Mouse (Mus musculus) effector memory CD4-positive, alpha-beta T cell, adult 7 months (primary cell): ENCODE measurements around the gene 2210011C24Rik. TPM values are rescaled to one million over a fixed set of nuclear protein-coding genes. Genes with fewer than 3 reads are reported as not detected.

Source experiments
- polyA plus RNA-seq: library from polyadenylated mRNA; unstranded; fragments of 100-300 nt; shearing (Covaris generic); gene quantifications from one replicate; pipeline ENCODE4 v1.2.1, GENCODE M21; 2017

2210011C24Rik gene
- 3.5 TPM for polyA plus RNA-seq

DNA sequence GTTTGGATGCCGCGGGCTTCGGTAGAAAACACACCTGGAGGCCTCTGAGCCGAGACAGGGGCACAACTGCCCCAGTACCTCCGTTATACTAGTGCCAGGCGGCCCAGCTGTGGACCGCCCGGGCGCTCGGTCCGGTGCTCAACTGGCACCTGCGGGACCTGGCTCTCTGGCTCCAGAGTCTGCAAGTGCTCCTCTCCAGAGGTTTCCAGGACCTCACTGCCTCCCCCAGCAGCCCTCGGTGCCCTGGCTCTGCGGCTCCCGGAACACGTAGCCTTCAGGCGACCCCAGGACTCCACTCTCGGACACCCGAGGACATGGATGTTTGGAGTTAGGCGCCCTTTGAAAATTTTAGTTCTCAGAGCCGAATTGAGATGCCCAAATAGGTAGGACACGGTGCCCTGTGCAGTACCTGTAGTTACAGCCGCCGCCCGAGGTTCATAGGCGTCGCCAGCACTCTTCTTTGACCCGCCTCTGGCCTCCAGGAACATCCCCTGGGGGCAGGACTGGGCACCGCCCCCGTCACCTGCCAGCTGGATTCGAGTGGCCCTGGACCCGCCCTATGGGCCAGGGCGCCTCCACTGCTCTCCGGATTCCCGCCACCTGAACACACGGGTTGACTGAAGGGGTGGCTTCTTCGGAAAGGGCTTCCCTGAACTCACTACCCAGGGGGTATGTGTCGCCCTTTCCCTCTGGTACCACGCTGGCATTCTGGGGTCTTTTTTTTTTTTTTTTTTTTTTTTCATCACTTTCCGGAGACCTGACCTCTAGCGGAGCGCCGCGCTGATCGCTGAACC lies at the start of gene 2210011C24Rik:
TSS of gene 2210011C24Rik (minus strand) at position 467 of the 794 bp plus-strand sequence.

DNA sequence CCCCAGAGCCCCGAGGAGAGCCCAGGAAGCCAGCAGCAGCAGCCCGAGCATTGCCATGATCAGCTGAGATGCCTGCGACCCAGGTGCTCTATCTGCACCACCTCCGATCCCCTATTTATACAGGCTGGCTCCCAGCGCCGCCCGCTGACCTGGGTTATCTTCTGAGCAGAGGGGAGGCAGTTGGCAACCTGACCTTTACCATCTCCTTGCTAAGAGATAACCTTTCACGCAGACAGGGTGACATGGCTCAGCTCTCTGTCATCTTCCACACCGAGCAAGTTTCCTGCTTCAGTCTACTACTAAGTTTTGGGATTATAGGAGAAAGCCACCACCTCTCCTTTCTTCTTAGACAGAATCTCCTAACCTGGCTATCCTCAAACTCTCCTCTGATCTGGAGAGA lies 32.9 kb upstream of the 2210011C24Rik start, which contains the start of gene Rln3:
TSS of gene Rln3 (minus strand) at position 101 of the 400 bp plus-strand sequence.

DNA sequence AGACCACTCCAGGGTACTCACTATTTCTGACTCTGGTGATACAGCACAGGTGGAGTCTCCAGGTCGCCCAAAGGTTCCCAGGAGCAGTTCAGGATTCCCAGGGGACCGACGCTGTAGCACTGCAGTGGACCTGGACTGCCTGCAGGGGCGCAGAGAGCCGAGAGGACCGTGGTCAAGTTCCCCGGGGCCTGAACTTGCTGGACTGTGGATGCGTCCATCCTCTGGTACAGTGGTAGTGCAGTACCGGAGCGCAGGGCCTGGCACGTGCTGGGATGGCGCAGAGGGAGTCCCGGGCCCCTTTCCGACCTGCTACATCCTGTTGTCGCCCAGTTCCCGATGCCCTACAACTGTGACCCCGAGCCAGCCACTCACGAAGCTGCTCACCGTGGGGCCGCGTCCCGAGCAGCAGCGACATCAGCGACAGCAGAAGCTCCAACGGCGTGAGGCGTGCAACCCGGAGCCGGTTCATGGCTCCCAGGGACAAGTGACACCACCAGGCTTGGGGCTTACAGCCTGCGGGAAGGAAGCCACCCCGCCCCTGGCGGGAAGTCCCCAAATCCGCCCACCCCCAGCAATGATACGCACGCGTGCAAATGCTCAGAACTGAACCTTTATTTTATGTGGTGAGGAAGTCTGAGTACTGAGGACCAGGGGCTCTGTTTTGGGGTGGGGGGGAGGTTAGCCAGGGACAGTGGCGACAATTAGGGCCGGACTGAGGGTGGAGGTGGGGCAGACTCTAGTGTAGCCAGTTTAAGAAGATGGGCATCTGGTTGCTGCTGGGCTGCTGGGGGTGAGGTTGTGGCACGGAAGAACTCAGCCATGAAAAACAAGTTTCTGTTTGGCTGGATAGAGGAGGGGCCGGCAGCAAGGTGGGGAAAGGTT lies 30.3 kb upstream of the 2210011C24Rik start, which contains the start of gene Il27ra:
TSS of gene Il27ra (minus strand) at position 524 of the 882 bp plus-strand sequence.

DNA sequence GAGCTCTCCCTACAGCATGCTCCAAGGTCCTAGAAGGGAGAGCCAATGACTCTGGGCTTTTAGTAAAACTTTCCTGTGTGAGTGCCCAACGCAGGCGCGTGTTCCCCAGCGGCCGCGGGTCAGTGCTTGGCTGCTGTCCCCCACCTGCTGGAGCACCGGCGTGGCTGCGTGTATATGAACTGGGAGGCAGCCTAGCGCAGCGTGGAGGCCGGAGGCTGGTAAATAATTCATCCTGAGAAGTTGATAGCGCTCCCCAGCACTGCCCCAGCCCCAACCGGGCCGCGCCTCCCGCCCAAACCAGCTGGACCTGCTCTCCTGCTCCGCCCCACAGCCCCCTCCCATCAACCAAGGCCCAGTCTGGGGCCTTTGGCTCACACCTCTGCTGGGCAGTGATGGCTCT lies 9.1 kb upstream of the 2210011C24Rik start, which contains the start of gene Palm3:
TSS of gene Palm3 (plus strand) at position 376 of the 400 bp plus-strand sequence.

DNA sequence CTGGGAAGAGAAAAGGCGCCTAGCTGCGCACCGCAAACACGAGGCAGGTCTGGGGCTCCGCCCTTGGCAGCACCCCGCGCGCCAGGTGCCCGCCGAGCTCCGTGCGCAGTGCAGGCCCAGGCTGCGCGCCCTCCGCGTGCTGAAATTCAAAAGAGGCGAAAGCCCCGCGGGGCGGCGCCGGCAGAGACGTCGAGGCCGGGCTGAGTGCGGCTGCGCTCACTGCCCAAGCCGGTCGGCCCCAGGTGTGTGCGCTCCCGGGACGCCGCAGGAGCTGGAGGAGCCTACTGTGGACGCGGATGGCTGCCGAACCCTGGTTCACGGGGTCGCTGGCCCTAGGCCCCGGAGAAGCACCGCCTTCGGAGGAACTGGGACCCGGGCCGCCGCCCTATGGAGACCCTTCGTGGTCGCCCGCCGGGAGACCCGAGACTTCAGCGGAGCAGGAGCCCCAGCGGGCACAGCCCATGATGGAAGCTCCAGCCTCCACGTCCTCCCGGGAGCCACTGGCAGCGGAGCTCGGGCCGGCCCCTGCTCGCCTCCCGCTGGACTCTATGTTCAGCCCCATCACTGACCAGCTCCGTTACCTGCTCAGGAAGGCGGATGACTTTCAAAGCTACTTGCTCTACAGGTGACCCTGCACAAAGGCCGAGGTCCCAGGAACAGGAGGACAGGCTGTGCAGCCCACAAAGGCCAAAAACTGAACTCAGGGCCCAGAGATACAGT lies 10.5 kb downstream of the 2210011C24Rik start, which contains the start of gene 1700067K01Rik:
TSS of gene 1700067K01Rik (plus strand) at position 222 of the 720 bp plus-strand sequence.

DNA sequence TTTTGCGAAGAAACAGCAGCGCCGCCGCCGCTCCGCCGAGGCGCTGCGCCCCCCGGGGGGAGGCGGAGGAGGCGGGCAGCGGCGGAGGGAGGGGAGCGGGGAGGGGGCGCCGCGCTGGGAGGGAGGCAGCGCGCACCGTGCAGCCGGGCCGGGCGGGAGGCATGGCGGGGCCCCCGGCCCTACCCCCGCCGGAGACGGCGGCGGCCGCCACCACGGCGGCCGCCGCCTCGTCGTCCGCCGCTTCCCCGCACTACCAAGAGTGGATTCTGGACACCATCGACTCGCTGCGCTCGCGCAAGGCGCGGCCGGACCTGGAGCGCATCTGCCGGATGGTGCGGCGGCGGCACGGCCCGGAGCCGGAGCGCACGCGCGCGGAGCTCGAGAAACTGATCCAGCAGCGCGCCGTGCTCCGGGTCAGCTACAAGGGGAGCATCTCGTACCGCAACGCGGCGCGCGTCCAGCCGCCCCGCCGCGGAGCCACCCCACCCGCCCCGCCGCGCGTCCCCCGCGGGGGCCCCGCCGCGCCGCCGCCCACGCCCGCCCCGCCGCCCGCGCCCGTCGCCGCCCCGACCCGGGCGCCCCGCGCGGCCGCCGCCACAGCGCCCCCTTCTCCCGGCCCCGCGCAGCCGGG lies 14.3 kb downstream of the 2210011C24Rik start, which contains the start of gene Samd1:
TSS of gene Samd1 (plus strand) at position 162 of the 631 bp plus-strand sequence.

DNA sequence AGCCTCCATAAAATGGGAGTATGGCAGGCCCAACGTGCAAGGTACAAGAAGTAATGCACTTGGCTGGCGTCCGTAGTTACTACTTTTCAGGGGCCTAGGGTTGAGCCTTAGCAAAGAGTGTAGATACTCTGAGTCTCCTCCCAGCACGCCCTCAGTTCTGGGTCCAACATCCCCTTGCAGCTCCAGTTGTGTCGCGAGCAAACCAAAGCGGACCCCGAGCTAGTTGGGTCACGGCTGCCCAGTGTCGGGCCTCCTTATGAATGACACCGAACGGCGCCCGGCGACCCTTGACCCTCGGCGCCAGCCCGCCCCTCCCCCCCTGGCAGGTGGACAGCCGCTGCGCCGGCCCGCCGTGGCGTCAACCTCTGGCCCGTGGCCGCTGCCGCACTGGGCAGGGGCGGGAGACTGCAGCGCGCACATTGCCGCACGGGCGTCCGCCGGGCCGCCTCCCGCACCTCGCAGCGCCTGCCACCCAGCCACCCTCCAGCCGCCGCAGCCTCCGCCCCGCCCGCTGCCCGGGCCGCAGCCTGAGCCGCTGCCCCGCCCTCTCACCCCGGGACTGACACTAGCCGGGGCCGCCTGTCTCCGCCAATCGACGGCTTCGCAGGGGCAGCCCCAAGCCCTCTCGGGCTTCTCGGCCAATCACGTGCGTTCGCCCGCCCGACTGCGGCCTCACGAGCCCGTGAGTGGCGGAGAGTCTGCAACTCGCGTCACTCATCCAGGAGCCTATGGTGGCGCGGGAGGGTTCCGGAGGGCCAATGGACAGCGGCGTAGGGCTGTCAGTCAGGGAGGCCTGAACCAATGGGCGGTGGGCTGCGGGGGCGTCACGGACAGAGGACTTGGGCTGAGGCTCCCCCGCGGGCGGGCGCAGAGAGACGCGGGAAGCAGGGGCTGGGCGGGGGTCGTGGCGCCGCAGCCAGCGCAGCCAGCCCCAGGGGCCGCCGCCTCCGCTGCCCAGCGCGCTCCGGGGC lies 39.5 kb downstream of the 2210011C24Rik start, which contains the start of gene Prkaca:
TSS of gene Prkaca (plus strand) at position 844 of the 971 bp plus-strand sequence.

Other genes starting within 250 kb of the 2210011C24Rik start
- 5.4 TPM for gene Adgrl1, start 112.1 kb downstream of the 2210011C24Rik start, polyA plus RNA-seq
- 0.85 TPM for gene Gm10644, start 57.0 kb downstream of the 2210011C24Rik start, polyA plus RNA-seq
- 5.4 TPM for gene Asf1b, start 56.7 kb downstream of the 2210011C24Rik start, polyA plus RNA-seq
- gene Prkaca, start 39.2 kb downstream of the 2210011C24Rik start, polyA plus RNA-seq, result 37.4 TPM
- 4.2 TPM for gene Samd1, start 14.5 kb downstream of the 2210011C24Rik start, polyA plus RNA-seq
- not detected for gene 1700067K01Rik, start 10.7 kb downstream of the 2210011C24Rik start, polyA plus RNA-seq
- 4.0 TPM for gene Palm3, start 9.3 kb upstream of the 2210011C24Rik start, polyA plus RNA-seq
- gene Il27ra, start 30.4 kb upstream of the 2210011C24Rik start, polyA plus RNA-seq, result 213 TPM
- 0.63 TPM for gene Rln3, start 32.8 kb upstream of the 2210011C24Rik start, polyA plus RNA-seq
- gene Gm10643, start 53.0 kb upstream of the 2210011C24Rik start, polyA plus RNA-seq, result 2.2 TPM
- 26.0 TPM for gene Rfx1, start 54.7 kb upstream of the 2210011C24Rik start, polyA plus RNA-seq
- 29.9 TPM for gene Dcaf15, start 92.6 kb upstream of the 2210011C24Rik start, polyA plus RNA-seq
- 43.1 TPM for gene Podnl1, start 113.8 kb upstream of the 2210011C24Rik start, polyA plus RNA-seq
- gene Cc2d1a, start 135.8 kb upstream of the 2210011C24Rik start, polyA plus RNA-seq, result 38.6 TPM
- gene 4930432K21Rik, start 135.9 kb upstream of the 2210011C24Rik start, polyA plus RNA-seq, result 0.43 TPM
- not detected for gene Nanos3, start 173.0 kb upstream of the 2210011C24Rik start, polyA plus RNA-seq
- gene Zswim4, start 224.9 kb upstream of the 2210011C24Rik start, polyA plus RNA-seq, result 49.0 TPM
- 481 TPM for gene D8Ertd738e, start 237.5 kb upstream of the 2210011C24Rik start, polyA plus RNA-seq
- 138 TPM for gene Mri1, start 245.2 kb upstream of the 2210011C24Rik start, polyA plus RNA-seq